Mouse (Mus musculus): Measurements from ENCODE around the gene Dydc2. TPM values are rescaled to one million over a fixed set of nuclear protein-coding genes. Genes with fewer than 3 reads are reported as not detected.

The Dydc2 gene
- polyA plus RNA-seq, 1 experiment from 2014 or later: 0.70 TPM

Other genes starting within 250 kb of the Dydc2 start
- 0.73 and 2.0 TPM in 2 replicates for gene Sh2d4b, start 175.9 kb downstream of the Dydc2 start, polyA plus RNA-seq (2015; fragmentation: Nextera tagmentation; extraction: Ambion mirVana)
- 104 TPM in 2 replicates for gene Tspan14, start 102.4 kb downstream of the Dydc2 start, polyA plus RNA-seq (2015; fragmentation: Nextera tagmentation; extraction: Ambion mirVana)
- gene Fam213a, start 55.4 kb downstream of the Dydc2 start, polyA plus RNA-seq (2015; fragmentation: Nextera tagmentation; extraction: Ambion mirVana): 131 and 132 TPM in 2 replicates
- 0.19 and 0.44 TPM in 2 replicates for gene Dydc1, start 3.7 kb upstream of the Dydc2 start, polyA plus RNA-seq (2015; fragmentation: Nextera tagmentation; extraction: Ambion mirVana)
- gene Mat1a, start 35.8 kb upstream of the Dydc2 start, polyA plus RNA-seq (2015; fragmentation: Nextera tagmentation; extraction: Ambion mirVana): 6.7 and 9.5 TPM in 2 replicates
- 225 and 310 TPM in 2 replicates for gene Sftpa1, start 62.6 kb upstream of the Dydc2 start, polyA plus RNA-seq (2015; fragmentation: Nextera tagmentation; extraction: Ambion mirVana)
- gene Mbl1, start 82.2 kb upstream of the Dydc2 start, polyA plus RNA-seq (2015; fragmentation: Nextera tagmentation; extraction: Ambion mirVana): 0.31 and 0.39 TPM in 2 replicates
- gene Sftpd, start 115.9 kb upstream of the Dydc2 start, polyA plus RNA-seq (2015; fragmentation: Nextera tagmentation; extraction: Ambion mirVana): 3.3 and 6.7 TPM in 2 replicates
- 0.15 TPM in 1 of 2 replicates, not detected in the other for gene Gm2832, start 209.6 kb upstream of the Dydc2 start, polyA plus RNA-seq (2015; fragmentation: Nextera tagmentation; extraction: Ambion mirVana)